Mouse (Mus musculus) myocyte (in vitro differentiated cells): ENCODE measurements around the gene Rexo1. TPM values are rescaled to one million over a fixed set of nuclear protein-coding genes. Genes with fewer than 3 reads are reported as not detected.

Experiments used
- H3K27me3 ChIP-seq: one replicate; pipeline ENCODE4 v1.6.1; 2011; ENCODE audit not compliant: control insufficient read depth, insufficient read depth, insufficient read length
- H3K36me3 ChIP-seq: one replicate; pipeline ENCODE4 v1.6.1; 2011; ENCODE audit not compliant: control insufficient read depth, insufficient read depth
- H3K4me2 ChIP-seq: one replicate; pipeline ENCODE4 v1.6.1; 2011; ENCODE audit warnings: low read depth, control low read depth
- H3K4me3 ChIP-seq: one replicate; pipeline ENCODE4 v1.5.1; 2011; ENCODE audit warnings: mild to moderate bottlenecking, control low read depth, moderate library complexity
- H3K79me2 ChIP-seq: one replicate; pipeline ENCODE4 v1.6.1; 2011; ENCODE audit not compliant: control insufficient read depth, insufficient read depth
- H3ac ChIP-seq: one replicate; pipeline ENCODE4 v1.6.1; 2011; ENCODE audit not compliant: control insufficient read depth, insufficient read length
- CEBPB ChIP-seq: IDR thresholded peaks from 2 replicates; pipeline ENCODE4 v1.6.1; 2011; ENCODE audit warnings: mild to moderate bottlenecking, moderate library complexity; ENCODE audit not compliant: poor library complexity, insufficient read depth, severe bottlenecking
- E2F4 ChIP-seq: IDR thresholded peaks from one replicate; pipeline ENCODE4 v1.6.1; 2011; ENCODE audit warnings: mild to moderate bottlenecking, control low read depth, moderate library complexity; ENCODE audit not compliant: insufficient read depth
- MAX ChIP-seq: IDR thresholded peaks from one replicate; pipeline ENCODE4 v1.6.1; 2011; ENCODE audit warnings: low read depth, mild to moderate bottlenecking, control low read depth
- MYOD1 ChIP-seq, 3 experiments: IDR thresholded peaks; one replicate each; pipeline ENCODE4 v1.6.1; 2011; ENCODE audit warnings: control low read depth in 2 of 3, low read depth in 2 of 3, mild to moderate bottlenecking in 2 of 3, moderate library complexity in 1 of 3; ENCODE audit not compliant: insufficient read length in 2 of 3, control insufficient read depth in 1 of 3
- MYOG ChIP-seq, 3 experiments: IDR thresholded peaks; one replicate each; pipeline ENCODE4 v1.6.1; 2011; ENCODE audit warnings: control low read depth in 2 of 3, low read depth in 2 of 3, mild to moderate bottlenecking in 2 of 3; ENCODE audit not compliant: insufficient read length in 2 of 3, control insufficient read depth in 1 of 3, insufficient read depth in 1 of 3
- POLR2A ChIP-seq: IDR thresholded peaks from one replicate; pipeline ENCODE4 v1.6.1; 2011; ENCODE audit warnings: low read depth, mild to moderate bottlenecking, control low read depth, moderate library complexity; ENCODE audit not compliant: insufficient read length
- POLR2AphosphoS2 ChIP-seq: IDR thresholded peaks from one replicate; pipeline ENCODE4 v1.6.1; 2011; ENCODE audit warnings: low read depth, control low read depth; ENCODE audit not compliant: insufficient read length
- REST ChIP-seq: IDR thresholded peaks from one replicate; pipeline ENCODE4 v1.6.1; 2011; ENCODE audit warnings: mild to moderate bottlenecking, control low read depth, moderate library complexity; ENCODE audit not compliant: insufficient read depth, insufficient read length
- SRF ChIP-seq: IDR thresholded peaks from one replicate; pipeline ENCODE4 v1.6.1; 2011; ENCODE audit warnings: low read depth; ENCODE audit not compliant: control insufficient read depth, insufficient read length
- TCF12 ChIP-seq: IDR thresholded peaks from one replicate; pipeline ENCODE4 v1.6.1; 2011; ENCODE audit warnings: mild to moderate bottlenecking, control low read depth; ENCODE audit not compliant: poor library complexity, insufficient read depth, severe bottlenecking
- TCF3 ChIP-seq: IDR thresholded peaks from one replicate; pipeline ENCODE4 v1.6.1; 2011; ENCODE audit warnings: low read depth, control low read depth; ENCODE audit not compliant: insufficient read length
- USF1 ChIP-seq: IDR thresholded peaks from one replicate; pipeline ENCODE4 v1.6.1; 2011; ENCODE audit warnings: low read depth, mild to moderate bottlenecking, control low read depth, moderate library complexity
- polyA plus RNA-seq: library from polyadenylated mRNA; unstranded; fragments of >200 nt; fragmentation: generic; extraction: Trizol; gene quantifications from one replicate; pipeline ENCODE4 v1.2.1, GENCODE M21; 2012; ENCODE audit warnings: missing spikeins

Gene Rexo1
- polyA plus RNA-seq, 1 experiment = 18.8 TPM

GRCm38 (mm10) chr10:80584045-80584488, 22.7 kb upstream of the Rexo1 start:
- Histone ChIP-seq H3ac (no peak overlapping the region), H3K4me3 (no peak overlapping the region), H3K4me2 (no peak overlapping the region), H3K79me2 (peaks cover 15% of the 10 kb centered on the region), H3K27me3 (no peaks in the 10 kb centered on the region), H3K36me3 (no peaks in the 10 kb centered on the region)
- TF ChIP-seq MYOG (IDR thresholded peaks at IDR 0.05; ENCODE audit: control insufficient read depth in 1 of 3, insufficient read depth in 1 of 3, insufficient read length in 2 of 3, low read depth in 2 of 3) (no peak), POLR2AphosphoS2 (peak; percentile 17), TCF3 (no peak), POLR2A (no peak), MYOD1 (IDR thresholded peaks at IDR 0.05; ENCODE audit: control insufficient read depth in 1 of 3, insufficient read length in 2 of 3, low read depth in 2 of 3) (no peak), SRF (no peak), TCF12 (no peak)

DNA sequence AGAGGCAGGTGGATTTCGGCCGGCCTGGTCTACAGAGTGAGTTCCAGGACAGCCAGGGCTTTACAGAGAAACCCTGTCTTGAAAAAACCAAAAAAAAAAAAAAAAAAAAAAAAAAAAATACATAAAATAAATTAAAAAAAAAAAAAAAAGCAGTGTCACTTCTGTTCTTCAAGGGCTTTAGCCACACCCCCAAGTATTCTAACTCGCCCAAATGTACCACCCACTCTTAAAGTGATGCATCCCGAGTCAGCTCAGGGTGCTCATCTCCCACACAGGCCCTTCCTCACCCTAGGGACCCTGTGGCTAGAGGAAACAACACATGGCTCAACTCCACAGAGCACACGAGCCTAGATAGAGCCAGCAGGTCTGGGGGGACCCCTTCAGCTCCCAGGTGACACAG, 21.7 kb upstream of the Rexo1 start:
- no peaks in the 10 kb centered on the region for H3K36me3 ChIP-seq
- H3ac ChIP-seq = no peak overlapping the region
- no peak overlapping the region for H3K4me3 ChIP-seq
- no peak overlapping the region for H3K4me2 ChIP-seq
- no peaks in the 10 kb centered on the region for H3K27me3 ChIP-seq
- no peak for TF ChIP-seq USF1
- no peak for TF ChIP-seq SRF
- no peak for TF ChIP-seq TCF12
- TF ChIP-seq MAX = no peak
- TF ChIP-seq POLR2A = no peak
- no peak for TF ChIP-seq CEBPB
- no peak for TF ChIP-seq MYOG (IDR thresholded peaks at IDR 0.05; ENCODE audit: control insufficient read depth in 1 of 3, insufficient read depth in 1 of 3, insufficient read length in 2 of 3, low read depth in 2 of 3)
- peaks cover 5% of the 10 kb centered on the region for H3K79me2 ChIP-seq

DNA sequence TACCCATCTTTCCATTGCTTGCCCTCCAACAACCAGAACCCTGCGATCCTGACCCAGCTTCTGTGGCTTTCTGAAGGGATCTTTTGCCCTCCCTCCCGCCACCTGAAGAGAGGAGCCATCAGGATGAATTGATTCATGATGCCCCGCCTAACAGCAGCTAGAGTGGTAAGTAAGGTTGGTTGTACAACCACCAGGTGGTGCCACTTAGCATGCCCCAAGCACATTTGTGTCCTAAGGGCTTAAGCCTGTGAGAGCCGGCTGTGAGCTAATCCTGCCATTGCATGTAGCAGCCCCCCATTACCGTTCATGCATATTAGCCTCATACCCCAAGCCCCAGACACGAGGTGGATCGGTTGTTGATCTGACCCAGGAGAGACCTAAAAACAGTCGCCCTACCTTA, 17.6 kb upstream of the Rexo1 start:
- H3ac ChIP-seq = no peak overlapping the region

GRCm38 (mm10) chr10:80578131-80578750, 16.9 kb upstream of the Rexo1 start:
- Histone ChIP-seq H3K27me3 (no peaks in the 10 kb centered on the region), H3K36me3 (no peaks in the 10 kb centered on the region), H3K79me2 (peaks cover 32% of the 10 kb centered on the region), H3ac (peak overlapping the region; percentile 30), H3K4me3 (peak overlapping the region; percentile 66), H3K4me2 (peak overlapping the region; percentile 99)
- TF ChIP-seq POLR2AphosphoS2 (no peak), MYOD1 (IDR thresholded peaks at IDR 0.05; ENCODE audit: control insufficient read depth in 1 of 3, insufficient read length in 2 of 3, low read depth in 2 of 3) (no peak), CEBPB (no peak), SRF (peak; percentile 7), USF1 (no peak), REST (no peak)

More for the DNA sequence above, 17.6 kb upstream of the Rexo1 start:
- Histone ChIP-seq H3K36me3 (no peaks in the 10 kb centered on the region), H3K79me2 (peaks cover 28% of the 10 kb centered on the region), H3K4me3 (peak overlapping the region; percentile 66), H3K27me3 (no peaks in the 10 kb centered on the region), H3K4me2 (peak overlapping the region; percentile 99)
- TF ChIP-seq MYOG (IDR thresholded peaks at IDR 0.05; ENCODE audit: control insufficient read depth in 1 of 3, insufficient read depth in 1 of 3, insufficient read length in 2 of 3, low read depth in 2 of 3) (no peak), USF1 (no peak), E2F4 (no peak), CEBPB (no peak), TCF12 (no peak), POLR2AphosphoS2 (peak; percentile 14), POLR2A (no peak), MYOD1 (IDR thresholded peaks at IDR 0.05; ENCODE audit: control insufficient read depth in 1 of 3, insufficient read length in 2 of 3, low read depth in 2 of 3) (no peak)

- Histone ChIP-seq H3K36me3 (no peaks in the 10 kb centered on the region), H3K4me2 (peak within 1 kb of the TSS; percentile 99), H3K4me3 (peak within 1 kb of the TSS; percentile 66), H3K27me3 (no peaks in the 10 kb centered on the region), H3ac (peak within 1 kb of the TSS; percentile 30), H3K79me2 (peaks cover 37% of the 10 kb centered on the region)
- TF ChIP-seq POLR2A (peak; percentile 93), POLR2AphosphoS2 (peak; percentile 86), MYOG (IDR thresholded peaks at IDR 0.05; ENCODE audit: control insufficient read depth in 1 of 3, insufficient read depth in 1 of 3, insufficient read length in 2 of 3, low read depth in 2 of 3) (peak in 1 of 3 experiments; percentile 61), TCF3 (no peak), MYOD1 (IDR thresholded peaks at IDR 0.05; ENCODE audit: control insufficient read depth in 1 of 3, insufficient read length in 2 of 3, low read depth in 2 of 3) (peak in 2 of 3 experiments; percentile 8 to 49), USF1 (peak; percentile 8), REST (no peak), E2F4 (no peak), SRF (peak; percentile 52), TCF12 (no peak)
Observed at GRCm38 (mm10) chr10:80577195-80578130, 16.1 kb upstream of the Rexo1 start, which contains the start of gene Klf16. TSS of gene Klf16 (minus strand) at chr10:80577321.
